Mouse (Mus musculus): Measurements from ENCODE around the gene BC107364.
"Not testable (repeated sequence)": the region's sequence is repeated elsewhere in the genome, so short reads cannot be mapped to it uniquely, and the experiment has no call there.

The BC107364 gene

DNA sequence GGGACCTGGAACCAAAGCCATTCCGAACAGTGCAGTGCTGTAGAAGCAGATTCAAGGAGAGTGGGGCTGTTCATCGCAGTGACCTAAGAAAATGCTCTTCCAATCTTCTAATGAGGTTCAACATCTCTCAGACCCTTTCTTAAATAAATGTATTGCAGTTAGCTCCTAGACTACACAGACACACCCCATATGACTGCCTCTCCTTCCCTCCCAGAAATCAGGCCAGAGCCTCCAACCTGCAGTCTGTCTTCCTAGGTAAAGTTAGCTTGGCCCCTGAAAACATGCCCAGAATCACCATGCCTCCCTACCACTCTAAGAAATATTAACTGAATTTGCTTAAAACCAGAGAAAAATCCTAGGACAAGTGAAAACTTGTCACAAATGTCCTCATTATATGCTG, 33.3 kb upstream of the BC107364 start:
- DNase-seq = no peak

GRCm38 (mm10) chr3:96484921-96485320, 32.8 kb upstream of the BC107364 start:
- DNase-seq = no peak

GRCm38 (mm10) chr3:96483946-96484345, 31.8 kb upstream of the BC107364 start:
- DNase-seq = no peak

- DNase-seq = not testable (repeated sequence)
These were observed 30.9 kb upstream of the BC107364 start for GRCm38 (mm10) chr3:96483044-96483443.

- no peak for DNase-seq
These were observed 30.3 kb upstream of the BC107364 start for GRCm38 (mm10) chr3:96482451-96482850.

DNA sequence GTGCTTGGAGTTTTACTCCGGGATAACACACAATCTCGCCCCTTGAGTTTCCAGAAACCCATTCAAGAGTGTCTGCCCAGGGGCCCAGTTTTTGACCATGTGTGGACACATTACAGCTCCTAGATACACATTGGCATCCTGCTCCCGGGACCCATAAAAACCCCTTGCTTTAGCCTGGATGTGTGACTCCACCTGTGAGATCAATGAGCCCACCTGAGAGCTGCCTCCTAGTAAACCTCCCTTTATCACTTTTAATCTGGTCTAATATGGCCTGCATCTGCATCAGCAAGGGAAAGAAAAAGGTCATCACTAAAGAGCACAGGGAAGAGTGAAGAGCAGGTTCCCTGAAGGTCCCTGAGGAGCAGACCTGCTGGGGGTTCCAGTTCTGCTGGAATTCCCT, 29.8 kb upstream of the BC107364 start:
- no peak for DNase-seq

DNA sequence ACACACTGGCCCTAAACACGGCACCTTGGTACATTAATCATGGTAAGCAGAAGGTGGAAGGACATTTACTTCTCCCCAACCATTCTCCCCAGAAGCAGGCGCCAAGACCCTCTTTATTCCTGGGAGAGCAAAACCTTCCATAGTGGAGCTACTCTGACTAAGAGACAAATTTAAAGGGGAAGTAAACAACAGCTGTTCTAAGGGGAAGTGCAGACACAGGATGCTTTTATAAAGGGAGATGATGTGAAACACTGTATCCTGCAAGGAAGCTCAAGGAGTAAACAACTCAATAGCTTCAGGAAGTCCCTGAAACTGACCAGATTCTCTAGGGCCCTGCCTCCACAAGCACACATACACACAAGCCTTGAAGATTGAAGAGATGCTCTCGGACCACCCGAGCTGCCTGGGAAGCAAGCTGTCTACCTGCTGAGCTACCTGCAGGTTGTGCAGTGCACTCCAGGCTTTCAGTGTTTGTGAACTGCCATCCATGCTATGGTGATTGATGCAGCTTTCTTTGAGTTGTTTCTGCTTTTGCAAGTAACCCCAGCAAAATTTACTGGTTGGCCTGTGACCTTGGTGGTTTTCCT, 28.7 kb upstream of the BC107364 start:
- DNase-seq = no peak

DNA sequence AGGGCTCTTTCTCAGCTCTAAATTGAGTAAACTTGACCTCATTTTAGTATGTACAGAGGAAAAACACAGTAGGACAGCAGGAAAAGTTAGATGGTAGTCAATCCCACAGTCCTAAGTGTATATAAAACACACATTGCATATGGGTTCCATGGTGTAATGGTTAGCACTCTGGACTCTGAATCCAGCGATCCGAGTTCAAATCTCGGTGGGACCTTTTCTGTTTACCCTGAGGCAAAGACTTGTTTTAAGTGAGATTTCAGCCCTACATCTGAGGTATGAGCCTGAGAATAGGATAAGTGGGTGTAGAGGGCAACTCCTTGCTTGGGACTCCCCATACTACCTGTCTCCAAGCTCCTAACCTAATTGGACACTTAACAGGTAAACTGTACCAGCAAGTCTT, 27.1 kb upstream of the BC107364 start:
- DNase-seq = no peak

DNA sequence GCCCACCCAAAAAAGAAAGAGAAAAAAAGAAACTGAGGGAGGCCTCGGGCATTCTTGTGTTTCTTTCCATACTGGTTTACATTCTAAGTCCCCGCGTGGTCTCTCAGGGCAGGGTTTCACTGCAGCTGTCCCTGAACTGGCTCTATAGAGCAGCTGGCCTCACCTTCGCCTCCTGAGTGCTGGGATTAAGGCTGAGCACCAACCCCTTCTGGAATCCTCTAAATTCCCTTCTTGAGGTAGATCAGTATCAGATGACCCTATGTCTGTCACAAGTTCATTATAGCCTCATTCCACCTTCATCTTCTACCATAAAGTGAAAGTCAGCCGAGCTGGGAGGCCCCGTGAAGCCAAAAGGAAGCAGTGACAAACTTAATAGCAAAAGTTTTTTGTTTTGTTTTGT, 25.5 kb upstream of the BC107364 start:
- no peak for DNase-seq

GRCm38 (mm10) chr3:96477084-96477483, 25.0 kb upstream of the BC107364 start:
- DNase-seq = no peak

DNA sequence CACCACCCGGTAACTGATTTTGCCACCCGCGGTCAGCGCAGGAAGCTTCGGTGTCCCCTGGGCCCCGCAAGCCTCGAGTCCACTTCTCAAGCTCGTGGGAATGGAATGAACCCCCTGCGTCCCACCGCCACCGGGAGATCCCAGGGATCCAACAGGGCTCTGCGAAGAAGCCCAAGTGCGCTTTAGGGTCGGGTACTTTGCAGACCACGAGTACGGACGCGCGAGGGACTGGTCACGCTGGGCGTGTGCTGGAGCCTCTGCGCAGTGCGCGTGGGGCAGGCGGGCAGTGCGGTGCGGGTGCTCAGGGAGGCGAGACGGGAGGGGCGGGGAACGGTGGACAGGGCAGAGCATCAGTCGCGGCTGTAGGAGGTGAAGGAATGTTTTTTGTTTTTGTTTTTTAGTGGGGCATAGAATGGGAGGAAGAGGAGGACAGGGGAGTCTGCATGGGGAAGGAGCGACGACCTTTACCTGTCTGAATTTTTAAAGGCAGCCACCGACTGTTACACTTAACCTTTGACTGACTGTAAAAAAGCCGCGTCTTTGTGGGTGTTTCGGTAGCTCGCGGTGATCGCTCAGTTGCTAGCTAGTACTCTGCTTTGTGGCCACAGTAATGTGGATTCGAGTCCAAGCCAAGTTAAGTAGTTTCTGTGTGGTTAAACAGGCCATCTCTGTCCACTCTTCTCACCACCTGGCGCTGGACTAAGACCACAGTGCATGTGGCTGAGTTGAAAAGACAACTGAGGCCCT, 23.0 kb upstream of the BC107364 start:
- no peak for DNase-seq

- not testable (repeated sequence) for DNase-seq
These were observed 21.4 kb upstream of the BC107364 start for GRCm38 (mm10) chr3:96473556-96473955.

DNA sequence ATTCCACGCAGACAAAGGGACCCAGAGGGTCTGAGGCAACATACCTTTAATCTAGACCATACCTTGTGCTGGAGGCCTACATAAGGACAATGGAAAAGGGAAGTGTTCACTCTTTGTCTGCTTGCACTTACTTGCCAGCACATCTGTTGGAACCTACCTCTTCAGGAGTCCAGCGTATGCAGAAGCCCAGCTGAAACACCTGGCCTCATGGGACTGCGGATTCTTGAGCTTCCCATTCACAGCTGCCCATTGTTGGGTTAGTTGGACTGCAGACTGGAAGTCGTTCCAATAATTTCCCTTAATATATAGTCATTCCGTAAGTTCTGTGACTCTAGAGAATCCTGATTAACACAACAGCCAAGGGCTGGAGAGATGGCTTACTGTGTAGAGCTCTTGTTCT, 20.0 kb upstream of the BC107364 start:
- DNase-seq = no peak

GRCm38 (mm10) chr3:96469626-96470025, 17.5 kb upstream of the BC107364 start:
- DNase-seq = no peak

- not testable (repeated sequence) for DNase-seq
These were observed 16.2 kb upstream of the BC107364 start for GRCm38 (mm10) chr3:96468335-96468734.

GRCm38 (mm10) chr3:96467641-96468040, 15.5 kb upstream of the BC107364 start:
- DNase-seq = no peak

DNA sequence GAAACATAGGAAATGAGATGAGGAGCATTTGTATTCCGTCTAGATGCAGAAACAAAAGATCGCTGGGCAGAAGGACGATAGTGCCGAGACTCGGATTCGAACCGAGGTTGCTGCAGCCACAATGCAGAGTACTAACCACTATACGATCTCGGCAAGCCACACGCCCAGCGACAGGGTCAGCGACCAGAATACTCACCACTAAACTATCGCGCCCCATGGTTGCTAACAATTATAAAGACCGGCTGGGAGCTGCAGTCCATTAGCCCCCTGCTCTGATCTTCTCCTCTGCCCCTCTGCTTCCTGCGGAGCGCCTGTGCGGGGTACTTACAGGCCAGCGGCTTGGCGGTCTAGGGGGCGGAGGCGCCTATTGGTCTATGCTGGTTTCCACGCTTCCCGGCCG, 11.8 kb upstream of the BC107364 start:
- no peak for DNase-seq

- not testable (repeated sequence) for DNase-seq
These were observed 8.4 kb upstream of the BC107364 start for GRCm38 (mm10) chr3:96460568-96460870.

DNA sequence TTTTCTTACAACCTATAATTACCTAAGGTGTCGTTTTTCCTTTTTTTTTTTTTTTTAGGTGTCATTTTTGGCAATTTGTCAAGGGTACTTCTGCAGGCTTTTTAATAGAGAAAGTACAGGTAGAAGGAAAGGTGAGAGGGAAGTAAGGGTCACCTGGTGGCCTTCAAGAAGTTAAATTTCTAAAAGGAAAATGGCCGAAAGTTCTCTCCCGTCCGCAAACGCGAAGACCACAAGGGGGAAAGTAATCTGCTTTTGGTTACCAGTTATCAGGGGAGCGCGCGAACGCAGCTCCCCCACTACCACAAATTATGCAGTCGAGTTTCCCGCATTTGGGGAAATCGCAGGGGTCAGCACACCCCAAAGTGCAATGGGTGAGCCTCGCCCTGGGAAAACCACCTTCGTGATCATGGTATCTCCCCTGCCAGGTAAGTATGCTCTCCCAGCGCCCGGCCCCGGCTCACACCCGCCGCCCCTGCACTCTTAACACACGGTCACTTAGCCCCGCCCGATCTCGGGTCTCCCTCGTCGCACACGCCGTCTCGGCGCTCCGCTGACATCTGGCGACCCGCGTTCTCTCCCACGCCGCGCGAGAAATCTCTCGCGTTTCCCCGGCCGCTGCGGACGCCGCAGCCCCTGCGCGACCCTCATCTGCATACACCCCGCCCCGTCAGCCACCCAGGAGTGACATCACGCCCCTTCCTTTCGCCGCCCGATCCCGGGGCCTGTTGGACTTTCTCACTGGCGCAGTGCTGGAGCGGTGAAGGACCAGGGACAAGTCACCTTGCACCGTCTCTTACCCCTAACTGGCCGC, 7.9 kb upstream of the BC107364 start:
- not testable (repeated sequence) for DNase-seq

GRCm38 (mm10) chr3:96458886-96459439, 6.9 kb upstream of the BC107364 start:
- DNase-seq = not testable (repeated sequence)

GRCm38 (mm10) chr3:96458008-96458407, 5.9 kb upstream of the BC107364 start:
- DNase-seq = not testable (repeated sequence)

DNA sequence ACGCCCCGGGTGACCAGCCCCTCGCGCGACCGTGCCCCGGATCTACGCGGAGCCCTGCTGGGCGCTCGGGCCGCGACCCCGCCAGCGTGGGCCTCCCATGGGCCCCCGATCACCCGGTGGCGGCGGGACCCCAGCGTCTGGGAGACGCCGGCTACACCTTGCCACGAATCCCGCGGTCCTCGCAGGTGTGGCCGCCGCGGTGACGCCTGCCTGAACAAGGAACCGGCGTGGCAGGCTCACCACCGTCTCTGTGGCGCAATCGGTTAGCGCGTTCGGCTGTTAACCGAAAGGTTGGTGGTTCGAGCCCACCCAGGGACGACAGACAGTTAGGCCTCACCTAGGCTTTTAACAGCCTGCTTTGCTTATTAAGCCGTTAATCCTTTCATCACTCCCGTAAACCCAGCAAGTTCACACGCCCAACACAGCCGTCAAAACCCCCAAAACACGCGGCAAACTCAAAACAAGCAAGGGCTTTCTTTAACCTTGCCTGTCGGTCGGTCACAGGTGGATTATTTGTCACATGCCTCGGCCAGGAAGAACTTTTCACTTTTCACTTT, 847 bp downstream of the BC107364 start:
- DNase-seq = not testable (repeated sequence)

GRCm38 (mm10) chr3:96450586-96450896, 1.6 kb downstream of the BC107364 start:
- DNase-seq = not testable (repeated sequence)

Measured in spleen, adult 18-20 months (tissue).